ENCODE assay signal across 11 mouse cellular contexts in genomic region chr3:149683561-149683960, GRCm38 (mm10).
"Had no signal": no experiment of that assay in that cellular context is flagged by ENCODE, and none has a peak within 500 bp of the region (broad histone marks: within the 10 kb centered on the region; RNA-seq: fewer than 3 reads in every experiment).

No protein-coding gene starts in this region.

- DNase-seq: left cerebral cortex, postnatal 4 days; liver; liver, embryonic 13.5 days; liver, postnatal 0 days; lung, adult 18-20 months; lung, adult 2 months; lung, embryonic 14.5 days; lung, postnatal 10 days; lung, postnatal 14 days; lung, postnatal 36 days; lung, postnatal 4 days had no signal
